Mouse (Mus musculus): Measurements from ENCODE around the gene Tcam1.

The Tcam1 gene

DNA sequence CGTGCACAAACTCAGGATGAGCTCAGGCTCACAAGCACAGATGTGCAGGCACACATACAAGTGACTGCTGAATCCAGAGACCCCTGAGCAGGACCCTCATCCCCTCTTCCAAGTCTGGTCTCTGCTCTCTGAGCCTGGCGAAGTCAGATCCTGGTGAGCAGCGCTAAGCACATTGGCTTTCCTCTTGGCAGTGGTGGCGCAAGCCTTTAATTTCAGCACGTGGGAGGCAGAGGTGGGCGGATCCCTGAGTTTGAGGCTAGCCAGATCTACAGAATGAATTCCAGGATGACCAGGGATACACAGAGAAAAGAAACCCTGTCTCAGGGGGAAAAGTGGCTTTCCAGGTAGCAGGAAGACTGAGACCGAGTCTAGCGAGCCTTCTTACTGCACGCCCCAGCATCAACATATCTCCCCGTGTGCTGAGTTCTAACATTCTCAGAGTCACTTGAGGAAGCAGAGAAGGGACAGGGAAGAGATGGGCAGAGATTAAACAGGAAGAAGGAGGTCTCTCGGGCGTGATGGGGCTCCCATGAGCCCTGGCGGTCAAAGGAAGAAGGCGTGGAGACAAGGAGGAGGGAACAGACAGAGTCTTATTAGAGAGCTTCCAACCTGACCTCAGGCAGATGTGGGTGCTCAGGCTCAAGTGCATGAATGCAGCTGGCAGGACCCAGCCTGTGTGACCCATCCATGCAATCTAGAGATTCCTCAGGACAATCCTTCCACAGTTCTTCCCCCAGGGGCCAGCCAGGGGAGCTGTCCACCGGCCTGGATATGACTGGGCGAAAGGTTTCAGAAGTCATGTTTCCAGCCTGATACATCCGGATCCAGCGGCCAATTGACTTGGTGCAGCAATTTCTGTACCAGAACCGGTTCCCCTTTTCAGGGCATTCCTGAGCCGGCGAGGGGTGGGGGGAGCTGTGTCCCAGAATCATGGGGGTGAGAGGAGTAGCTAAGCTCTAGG, 42.2 kb downstream of the Tcam1 start:
- DNase-seq (ENCODE audit: low spot score) = no peak

DNA sequence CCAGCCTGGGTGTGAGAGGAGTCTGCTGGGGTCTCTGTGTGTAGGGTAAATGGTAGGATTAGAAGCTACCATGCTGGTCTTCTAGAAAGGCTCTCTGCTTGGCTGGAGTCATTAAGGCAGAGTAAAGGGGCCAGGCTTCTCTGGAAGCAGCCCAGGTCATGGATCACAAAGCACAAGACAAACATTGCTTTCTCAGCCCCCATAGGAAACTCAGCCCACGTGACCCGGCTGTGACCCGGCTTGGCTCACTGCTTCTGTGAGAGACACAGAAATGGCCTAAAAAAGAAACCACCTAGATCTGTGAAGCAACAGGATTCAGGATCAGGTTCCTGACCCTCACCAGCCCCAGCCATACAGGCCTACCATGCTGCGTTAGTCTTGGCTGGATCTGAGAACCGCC, 48.4 kb downstream of the Tcam1 start:
- no peak for DNase-seq (ENCODE audit: low spot score)

DNA sequence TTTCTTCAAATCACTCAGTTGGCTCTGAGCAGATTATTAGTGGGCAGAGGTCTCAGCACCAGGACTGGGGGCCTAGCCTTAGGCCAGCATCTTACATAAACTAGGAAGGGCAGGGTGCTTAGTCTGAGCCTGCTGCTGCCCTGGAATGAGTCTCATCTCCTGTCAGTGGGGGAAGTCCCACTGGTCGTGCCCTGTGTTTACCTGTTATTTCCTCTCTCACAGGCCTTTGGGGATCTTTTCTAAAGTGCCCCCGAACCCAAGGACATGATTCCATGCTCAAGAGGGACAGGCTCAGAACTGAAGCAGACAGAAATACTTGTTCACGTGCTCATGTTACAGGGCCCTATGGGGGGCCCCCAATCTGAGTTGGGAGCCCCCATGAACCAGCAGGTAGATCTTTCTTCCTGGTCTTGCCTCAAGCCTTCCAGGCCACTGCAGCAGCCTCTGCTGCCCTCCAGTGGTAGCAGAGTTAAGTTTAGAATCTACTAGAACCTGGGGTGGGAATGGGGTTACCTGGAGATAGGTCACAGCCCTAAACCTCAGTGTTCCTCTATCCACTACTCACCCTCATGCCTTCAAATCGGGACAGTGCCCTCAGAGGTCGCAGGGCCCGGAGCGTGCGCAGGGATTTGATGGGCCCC, 49.2 kb downstream of the Tcam1 start:
- peak; percentile 67 for DNase-seq (ENCODE audit: low spot score)

DNA sequence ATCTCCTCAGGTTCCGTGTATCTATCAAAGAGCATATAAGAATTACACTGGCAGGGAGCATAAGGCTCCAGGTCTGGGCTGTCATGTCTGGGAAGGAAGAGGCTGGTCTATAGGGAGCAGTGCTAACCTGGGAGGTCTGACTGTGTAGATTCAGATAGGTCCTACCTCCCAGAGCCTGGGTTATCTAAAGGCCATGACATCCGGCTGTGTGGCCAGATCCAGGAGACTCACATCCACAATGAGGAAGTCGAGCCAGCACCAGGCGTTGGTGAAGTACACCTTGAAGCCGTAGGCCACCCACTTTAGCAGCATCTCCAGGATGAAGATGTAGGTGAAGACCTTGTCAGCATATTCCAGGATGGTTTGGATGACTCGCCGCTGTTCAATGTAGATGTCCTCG, 50.0 kb downstream of the Tcam1 start:
- DNase-seq (ENCODE audit: low spot score) = no peak

DNA sequence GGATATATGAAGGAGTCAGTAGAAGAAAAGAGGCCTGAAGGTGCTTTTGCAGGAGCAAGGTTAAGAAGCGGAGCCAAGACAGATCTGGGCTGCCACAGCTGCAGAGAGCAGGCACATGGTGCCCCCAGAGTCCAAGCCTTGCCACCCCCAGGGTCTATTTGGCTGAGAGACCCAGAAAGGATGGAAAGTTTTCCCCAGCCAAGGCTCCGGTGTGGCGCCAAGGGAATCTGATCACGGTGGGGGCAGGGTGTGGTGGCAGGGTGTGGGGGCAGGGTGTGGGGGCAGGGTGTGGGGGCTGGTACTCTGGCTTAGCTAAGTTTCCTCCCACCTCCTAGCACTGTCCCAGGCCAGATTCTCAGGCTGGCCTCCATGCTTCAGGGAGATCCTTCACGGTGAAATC, 52.0 kb downstream of the Tcam1 start:
- DNase-seq (ENCODE audit: low spot score) = no peak

DNA sequence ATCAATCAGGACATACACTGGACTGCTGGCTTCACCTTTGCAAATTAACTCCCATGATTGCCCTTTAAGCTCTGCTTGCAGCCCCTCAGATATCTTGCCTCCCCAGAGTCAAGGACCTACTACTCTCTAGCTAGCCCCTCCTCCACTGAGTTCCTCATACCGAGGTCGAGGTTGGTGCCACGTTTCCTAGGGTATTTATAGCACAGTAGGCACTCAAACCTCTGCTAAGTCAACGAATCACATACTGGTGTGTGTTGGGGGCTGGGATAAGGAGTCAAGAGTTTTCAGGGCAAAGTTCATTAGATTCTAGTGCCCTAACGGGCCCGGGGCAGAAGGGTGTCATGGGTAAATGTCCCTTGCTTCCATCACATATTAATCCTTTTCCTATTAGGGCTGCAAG, 52.7 kb downstream of the Tcam1 start:
- DNase-seq (ENCODE audit: low spot score) = no peak

DNA sequence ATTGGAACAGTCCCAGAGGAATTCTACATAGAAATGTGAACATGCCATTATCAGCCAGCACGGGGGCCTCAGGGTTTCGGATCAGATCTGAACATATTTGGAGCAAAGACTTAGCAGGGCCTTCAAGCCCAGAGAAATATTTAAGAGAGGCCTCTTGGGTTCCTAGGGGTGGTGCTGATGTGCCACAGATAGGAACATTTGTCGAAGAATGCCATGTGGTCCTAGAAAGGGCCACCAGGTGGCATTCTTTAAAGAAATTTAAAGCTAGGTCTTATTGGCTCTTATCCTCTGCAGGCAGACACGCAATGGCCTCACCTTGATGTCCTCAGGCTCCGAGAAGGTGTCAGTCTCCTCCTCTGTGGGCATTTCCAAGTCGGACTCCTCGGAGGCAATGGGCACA, 53.2 kb downstream of the Tcam1 start:
- no peak for DNase-seq (ENCODE audit: low spot score)

DNA sequence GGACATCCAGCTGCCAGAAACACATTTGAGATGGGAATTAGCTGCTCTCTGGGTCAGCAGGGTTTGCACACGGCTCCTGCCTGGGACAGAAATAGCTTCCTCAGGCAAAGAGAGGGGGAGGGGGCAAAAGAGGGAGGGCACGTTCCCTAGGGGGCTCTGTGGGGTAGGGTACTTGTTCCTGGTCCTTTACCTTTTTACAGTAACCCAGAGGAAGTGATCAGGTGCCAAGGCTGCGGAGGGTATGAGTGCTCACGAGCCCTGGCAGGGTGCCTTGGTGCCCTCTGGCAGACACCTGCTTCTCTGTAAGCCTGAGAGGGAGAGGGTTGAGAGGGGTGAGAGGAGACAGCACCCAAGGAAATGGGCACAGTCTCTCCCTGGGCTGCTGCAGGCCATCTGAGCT, 56.0 kb downstream of the Tcam1 start:
- no peak for DNase-seq (ENCODE audit: low spot score)

DNA sequence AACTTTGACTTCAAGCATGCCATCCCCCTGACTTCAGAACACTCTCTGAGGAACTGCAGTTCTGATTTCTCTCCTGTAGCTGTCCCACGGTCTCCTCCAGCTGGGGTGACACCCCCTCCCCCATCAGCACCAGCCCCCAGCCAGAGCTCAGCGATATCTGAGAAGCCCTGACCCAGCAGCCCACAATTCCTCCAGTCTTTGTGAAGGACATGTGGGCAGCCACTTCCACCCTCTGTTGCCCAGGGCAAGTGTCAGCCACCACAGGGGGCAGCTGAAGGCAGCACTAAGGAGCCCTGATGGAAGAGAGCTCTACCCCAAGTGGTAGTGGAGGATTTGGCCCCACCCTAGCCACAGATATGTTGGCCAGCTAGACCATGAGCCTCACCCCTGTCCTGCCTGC, 57.6 kb downstream of the Tcam1 start:
- no peak for DNase-seq (ENCODE audit: low spot score)

DNA sequence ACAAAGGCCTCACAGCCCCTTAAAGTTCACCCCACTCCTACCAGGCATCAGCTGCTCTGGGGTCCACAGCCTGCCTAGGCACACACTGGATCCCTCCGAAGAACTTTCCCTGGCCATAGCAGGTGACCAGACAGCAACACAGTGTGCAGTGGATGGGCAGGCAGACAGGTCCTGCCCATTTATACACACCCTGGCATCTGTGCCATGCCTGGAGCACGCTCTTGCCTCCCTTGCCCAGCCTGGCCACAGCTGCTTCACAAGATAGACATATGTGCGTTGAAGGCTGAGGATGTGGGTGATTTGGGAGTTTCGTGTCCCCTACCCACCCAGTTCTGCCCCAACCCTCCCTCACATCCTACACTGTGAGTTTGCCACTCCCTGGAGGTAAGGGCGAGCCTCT, 61.6 kb downstream of the Tcam1 start:
- DNase-seq (ENCODE audit: low spot score) = no peak

Measured in ovary, postnatal 14 days (tissue).